Mouse (Mus musculus): ENCODE data around the gene Hps3. TPM values are rescaled to one million over a fixed set of nuclear protein-coding genes. Genes with fewer than 3 reads are reported as not detected.

The Hps3 gene
- total RNA-seq (2023) = 10 to 100 TPM; 63.6 to 89.2 TPM

DNA sequence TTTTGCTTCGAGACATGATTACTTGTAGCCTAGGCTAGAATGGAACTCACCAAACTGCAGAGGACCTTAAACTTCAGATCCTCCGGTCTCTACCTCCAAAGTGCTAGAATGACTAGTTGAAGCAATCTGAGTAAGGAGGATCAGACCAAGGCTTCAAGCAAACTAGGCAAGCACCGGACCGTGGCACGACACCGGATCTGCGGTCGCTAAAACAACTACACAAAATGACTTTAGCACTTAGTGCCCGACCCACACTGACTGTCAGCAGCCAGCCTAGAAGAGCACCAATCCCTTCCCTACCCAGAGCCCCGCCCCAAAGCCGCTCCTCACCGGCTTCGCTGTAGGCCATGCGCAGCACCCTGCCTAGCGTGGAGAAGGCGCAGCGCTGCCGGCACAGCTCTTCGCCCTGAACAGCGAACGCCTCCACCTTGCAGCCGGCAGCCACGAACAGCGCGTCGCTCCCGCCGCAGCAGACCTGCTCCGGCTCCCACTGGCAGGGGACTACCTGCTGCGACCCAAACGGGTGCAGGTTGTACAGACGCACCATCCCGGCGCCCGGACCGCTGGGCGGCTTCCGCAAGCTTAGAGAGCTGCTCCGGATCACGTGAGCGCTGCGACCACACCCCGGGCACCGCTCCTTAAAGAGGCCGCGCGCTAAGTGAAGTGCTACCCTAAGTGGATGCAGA is at the start of gene Hps3:
Hps3 (minus strand) TSS at position 597 of the 686 bp plus-strand sequence.

DNA sequence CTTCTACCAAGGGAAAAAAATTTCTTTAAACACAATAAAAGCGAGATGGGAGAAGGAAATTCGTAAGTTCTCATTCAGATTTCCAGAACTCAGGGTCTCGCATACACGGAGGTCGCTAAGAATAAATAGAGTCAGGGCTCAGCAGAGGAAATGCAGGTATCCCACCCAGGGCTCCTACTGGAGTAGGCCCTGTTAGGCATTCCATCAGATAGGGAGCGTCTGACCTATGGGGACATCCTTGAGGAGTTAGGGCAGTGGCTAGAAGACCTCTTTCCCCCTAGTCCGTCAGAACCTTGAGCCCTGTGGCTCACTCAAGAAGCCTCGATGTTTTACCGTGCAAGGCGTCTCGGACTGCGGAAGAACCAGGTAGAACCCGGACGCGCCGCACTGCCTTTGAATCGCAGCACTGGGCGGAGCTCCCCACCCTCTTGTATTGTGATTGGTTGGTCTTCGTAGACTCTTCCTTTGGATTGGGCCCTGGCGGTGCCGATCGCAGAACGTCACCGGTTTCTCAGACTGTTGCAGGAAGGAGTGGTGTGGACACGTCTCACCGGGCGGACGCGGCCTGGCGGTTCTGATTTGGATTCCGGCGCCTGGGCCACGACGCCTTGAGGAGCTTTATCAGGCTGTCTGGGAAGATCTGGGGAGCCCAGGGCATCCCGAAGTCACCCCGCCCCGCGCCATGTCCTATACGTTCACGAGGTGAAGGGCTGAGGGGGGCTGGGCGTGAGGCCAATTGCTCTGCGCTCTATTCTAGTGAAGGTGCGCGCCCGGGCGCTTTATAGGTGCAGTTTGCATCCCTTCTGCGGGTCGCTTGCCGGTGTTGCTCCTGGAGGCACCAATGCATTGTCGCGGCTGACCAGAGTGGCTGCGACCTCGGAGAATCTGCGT is 22.4 kb upstream of the Hps3 start, which contains the start of gene Hltf:
Hltf (plus strand) TSS at position 506 of the 891 bp plus-strand sequence.

DNA sequence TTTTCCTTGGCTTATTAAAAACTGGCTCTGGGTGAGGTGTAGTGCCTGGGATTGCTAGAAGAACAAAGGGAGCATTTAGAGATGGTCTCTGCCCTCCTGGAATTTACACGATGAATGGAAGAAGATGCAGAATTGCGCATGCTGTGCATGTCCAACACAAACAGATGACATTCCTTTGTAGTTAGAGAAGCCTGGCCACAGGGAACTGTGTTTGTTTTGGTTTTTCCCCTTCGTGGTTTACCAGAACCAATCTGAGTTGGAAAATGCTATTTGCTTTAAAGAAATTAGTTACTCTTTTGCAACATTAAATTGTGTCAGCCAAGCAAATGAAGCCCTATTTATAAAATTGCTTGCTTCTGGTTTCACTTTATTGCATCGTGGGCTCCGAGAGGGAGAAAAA is 78.2 kb downstream of the Hps3 start, which contains the start of gene Cp:
Cp (plus strand) TSS at position 170 of the 400 bp plus-strand sequence.

Other genes starting within 250 kb of the Hps3 start
- gene Cp, start 78.3 kb downstream of the Hps3 start, total RNA-seq (2023) = under 1 TPM; 0.38 to 0.90 TPM
- gene Hltf, start 22.5 kb upstream of the Hps3 start, total RNA-seq (2023) = 10 to 100 TPM; 31.8 to 36.8 TPM
- 100 to 1,000 TPM; 131 to 145 TPM for gene Gyg, start 120.0 kb upstream of the Hps3 start, total RNA-seq (2023)
- 10 to 100 TPM in 1 of 2 experiments, 1 to 10 TPM in 1; 7.5 to 13.2 TPM for gene Cpa3, start 206.9 kb upstream of the Hps3 start, total RNA-seq (2023)
- not detected for gene Cpb1, start 240.4 kb upstream of the Hps3 start, total RNA-seq (2023)